Mouse (Mus musculus) midbrain, embryonic 16.5 days (tissue): ENCODE results near the gene Rps3a1. TPM values are rescaled to one million over a fixed set of nuclear protein-coding genes. Genes with fewer than 3 reads are reported as not detected.

Experiments used
- ATAC-seq: fragments of 200-750 bp; cut with Nextera tagmentation; 2 replicates; pipeline ENCODE4 v1.8.0; 2017; ENCODE audit warnings: moderate TSS enrichment
- H3K27ac ChIP-seq: fragments of 300-500 bp; sonication (generic); 2 replicates; pipeline ENCODE4 v1.5.1; 2014; ENCODE audit warnings: mild to moderate bottlenecking, low read length, mixed read lengths
- H3K27me3 ChIP-seq: fragments of 300-500 bp; sonication (generic); 2 replicates; pipeline ENCODE4 v1.6.1; 2014; ENCODE audit warnings: low read depth, low read length, mixed read lengths; ENCODE audit not compliant: control insufficient read depth, insufficient read depth
- H3K36me3 ChIP-seq: fragments of 300-500 bp; sonication (generic); 2 replicates; pipeline ENCODE4 v1.6.1; 2014; ENCODE audit warnings: mild to moderate bottlenecking, low read length, moderate library complexity, mixed read lengths; ENCODE audit not compliant: control insufficient read depth, insufficient read depth
- H3K4me1 ChIP-seq: fragments of 300-500 bp; sonication (generic); 2 replicates; pipeline ENCODE4 v1.6.1; 2014; ENCODE audit warnings: mild to moderate bottlenecking, low read length, mixed read lengths; ENCODE audit not compliant: control insufficient read depth, insufficient read depth
- H3K4me2 ChIP-seq: fragments of 300-500 bp; sonication (generic); 2 replicates; pipeline ENCODE4 v1.6.1; 2014; ENCODE audit warnings: mild to moderate bottlenecking, low read length, mixed read lengths
- H3K4me3 ChIP-seq: fragments of 300-500 bp; sonication (generic); 2 replicates; pipeline ENCODE4 v1.5.1; 2014; ENCODE audit warnings: low read depth, mild to moderate bottlenecking, low read length, moderate library complexity, mixed read lengths
- H3K9ac ChIP-seq: fragments of 300-500 bp; sonication (generic); 2 replicates; pipeline ENCODE4 v1.6.1; 2014; ENCODE audit warnings: low read depth, low read length, mixed read lengths
- H3K9me3 ChIP-seq: fragments of 300-500 bp; sonication (generic); replicated peaks from 2 replicates; pipeline ENCODE4 v1.6.1; 2014; ENCODE audit warnings: mild to moderate bottlenecking, low read length, mixed read lengths; ENCODE audit not compliant: control insufficient read depth, poor library complexity, severe bottlenecking
- WGBS: fragments of 180-500 bp; shearing (Covaris S2); extraction: QIAGEN DNeasy Blood & Tissue Kit; methylation state at CpG from one replicate; pipeline ENCODE4 v1.1.7; 2014; 5-methylcytosine and 5-hydroxymethylcytosine counted together
- polyA plus RNA-seq: library from polyadenylated mRNA; unstranded; fragments of >200 nt; fragmentation: Nextera tagmentation; extraction: Ambion mirVana; gene quantifications from 2 replicates; pipeline ENCODE4 v1.2.1, GENCODE M21; 2015

Gene Rps3a1
- polyA plus RNA-seq, 1 experiment from 2014 or later, result 494 TPM

DNA sequence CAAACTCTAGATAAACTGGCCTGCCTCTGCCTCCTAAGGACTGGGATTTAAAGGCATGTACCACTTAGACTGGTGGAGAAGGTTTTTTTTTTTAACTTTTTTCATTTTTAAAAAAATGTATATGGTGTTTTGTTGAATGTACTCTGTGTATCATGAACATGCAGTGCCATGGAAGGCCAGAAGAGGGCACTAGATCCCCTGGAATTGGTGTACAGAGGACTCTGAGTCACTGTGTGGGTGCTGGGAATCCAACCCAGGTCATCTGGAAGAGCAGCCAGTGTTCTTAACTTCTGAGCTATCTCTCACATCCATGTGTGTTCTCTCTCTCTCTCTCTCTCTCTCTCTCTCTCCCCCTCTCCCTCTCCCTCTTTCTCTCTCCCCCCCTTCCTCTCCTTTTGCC lies 20.3 kb downstream of the Rps3a1 start:
- H3K4me1 ChIP-seq, result 0 out of 2 replicates have a peak, but pooled peaks cover 2% of the 10 kb centered on the region
- no peak overlapping the region for H3K9ac ChIP-seq
- H3K27me3 ChIP-seq, result no peaks in the 10 kb centered on the region; the same call in 1 of the 2 replicates
- no peaks in the 10 kb centered on the region for H3K9me3 ChIP-seq
- no peak overlapping the region for H3K4me2 ChIP-seq
- no peak for ATAC-seq
- H3K27ac ChIP-seq, result no peak overlapping the region
- no peak overlapping the region for H3K4me3 ChIP-seq
- no peaks in the 10 kb centered on the region for H3K36me3 ChIP-seq

DNA sequence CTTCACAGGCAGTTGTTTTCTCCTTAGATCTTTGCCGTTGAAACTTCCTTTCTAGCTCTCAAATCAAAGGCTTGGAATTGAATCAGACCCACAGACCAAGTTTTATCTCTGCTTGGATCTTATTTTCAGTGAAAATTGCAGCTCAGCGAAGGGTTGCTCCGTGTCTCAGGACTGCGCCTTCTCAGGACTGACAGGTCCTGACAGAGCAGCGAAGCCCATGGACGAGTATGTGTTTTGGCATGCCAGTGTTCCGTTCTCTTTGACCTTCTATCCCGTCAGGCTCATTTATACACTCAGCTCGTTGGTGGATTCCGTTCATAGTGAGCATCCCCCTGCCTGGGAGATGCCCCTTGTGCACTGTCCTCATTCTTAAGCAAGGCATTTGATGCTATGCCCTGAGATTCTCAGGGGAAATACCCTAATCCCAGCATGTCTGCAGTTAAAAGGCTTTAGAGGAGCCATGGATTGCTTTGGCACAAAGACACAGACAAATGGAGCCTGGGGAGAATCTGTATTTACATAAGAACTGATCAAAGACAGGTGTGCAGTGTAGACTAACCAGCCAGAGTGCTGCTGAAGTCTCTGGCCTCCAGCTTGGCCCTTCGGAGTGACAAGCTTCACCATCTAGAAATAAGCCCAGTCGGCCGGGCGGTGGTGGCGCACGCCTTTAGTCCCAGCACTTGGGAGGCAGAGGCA lies 23.1 kb downstream of the Rps3a1 start:
- H3K4me3 ChIP-seq, result no peak overlapping the region
- no peak overlapping the region for H3K9ac ChIP-seq
- no peaks in the 10 kb centered on the region for H3K9me3 ChIP-seq
- H3K4me2 ChIP-seq, result no peak overlapping the region
- no peaks in the 10 kb centered on the region for H3K27me3 ChIP-seq
- 0 out of 2 replicates have a peak, but pooled peaks cover 2% of the 10 kb centered on the region for H3K36me3 ChIP-seq
- 56% methylated on average over 16 of the region's 16 CpGs for WGBS
- 0 out of 2 replicates have a peak, but pooled peaks cover 2% of the 10 kb centered on the region for H3K4me1 ChIP-seq
- no peak; the same call in 1 of the 2 replicates for ATAC-seq
- H3K27ac ChIP-seq, result no peak overlapping the region

DNA sequence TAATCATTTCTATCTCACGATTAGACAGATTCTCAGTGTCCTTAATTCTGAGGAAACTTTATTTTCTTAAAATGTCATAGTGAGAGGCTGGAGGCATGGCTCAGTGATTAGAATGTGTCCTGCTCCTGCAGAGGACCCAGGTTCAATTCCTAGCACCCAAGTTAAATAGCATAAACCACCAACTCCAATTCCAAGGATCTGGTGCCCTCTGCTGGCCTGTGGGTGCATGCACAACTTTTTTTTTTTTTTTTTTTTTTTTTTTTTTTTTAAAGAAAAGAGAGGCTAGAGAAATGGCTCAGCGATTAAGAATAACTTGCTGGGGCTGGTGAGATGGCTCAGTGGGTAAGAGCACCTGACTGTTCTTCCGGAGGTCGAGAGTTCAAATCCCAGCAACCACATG lies 25.6 kb downstream of the Rps3a1 start:
- Histone ChIP-seq H3K27me3 (no peaks in the 10 kb centered on the region), H3K4me3 (no peak overlapping the region), H3K9ac (no peak overlapping the region), H3K9me3 (no peaks in the 10 kb centered on the region), H3K27ac (no peak overlapping the region), H3K4me2 (no peak overlapping the region), H3K36me3 (0 out of 2 replicates have a peak, but pooled peaks cover 2% of the 10 kb centered on the region), H3K4me1 (0 out of 2 replicates have a peak, but pooled peaks cover 2% of the 10 kb centered on the region)
- WGBS, result 92% methylated on average over 4 of the region's 4 CpGs
- no peak for ATAC-seq

DNA sequence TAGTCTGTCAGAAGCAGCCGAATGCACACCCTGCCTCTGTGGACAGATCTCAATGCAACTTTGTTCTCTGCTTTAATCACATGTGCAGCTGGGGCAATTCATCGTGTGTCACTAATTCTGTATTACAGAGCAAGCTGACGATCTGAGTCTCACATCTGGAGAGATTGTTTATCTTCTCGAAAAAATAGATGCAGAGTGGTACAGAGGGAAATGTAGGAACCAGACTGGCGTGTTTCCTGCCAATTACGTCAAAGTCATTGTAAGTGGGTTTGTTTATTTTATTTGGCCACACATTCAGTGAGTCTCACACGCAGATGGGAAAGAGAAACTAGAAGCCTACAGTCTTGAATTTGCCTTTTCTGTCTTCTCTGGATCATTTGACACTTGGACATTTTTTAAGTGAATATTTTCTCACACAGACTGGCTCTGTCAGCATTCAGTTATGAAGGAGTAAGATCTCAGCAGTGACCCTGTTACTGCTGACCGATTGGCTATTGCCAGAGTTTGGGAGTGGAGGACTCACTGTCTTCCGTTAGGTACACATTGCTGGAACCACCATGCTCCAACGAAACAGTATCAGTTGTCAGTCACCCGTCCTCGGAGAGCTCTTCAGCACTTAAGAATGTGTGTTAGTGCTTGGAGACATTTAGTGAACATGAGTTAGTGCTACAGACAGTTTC lies 27.7 kb downstream of the Rps3a1 start:
- Histone ChIP-seq H3K27ac (no peak overlapping the region), H3K27me3 (no peaks in the 10 kb centered on the region), H3K9me3 (no peaks in the 10 kb centered on the region), H3K36me3 (0 out of 2 replicates have a peak, but pooled peaks cover 2% of the 10 kb centered on the region), H3K4me1 (0 out of 2 replicates have a peak, but pooled peaks cover 2% of the 10 kb centered on the region), H3K9ac (no peak overlapping the region), H3K4me3 (no peak overlapping the region), H3K4me2 (no peak overlapping the region)
- 77% methylated on average over 12 of the region's 12 CpGs for WGBS
- ATAC-seq, result no peak

DNA sequence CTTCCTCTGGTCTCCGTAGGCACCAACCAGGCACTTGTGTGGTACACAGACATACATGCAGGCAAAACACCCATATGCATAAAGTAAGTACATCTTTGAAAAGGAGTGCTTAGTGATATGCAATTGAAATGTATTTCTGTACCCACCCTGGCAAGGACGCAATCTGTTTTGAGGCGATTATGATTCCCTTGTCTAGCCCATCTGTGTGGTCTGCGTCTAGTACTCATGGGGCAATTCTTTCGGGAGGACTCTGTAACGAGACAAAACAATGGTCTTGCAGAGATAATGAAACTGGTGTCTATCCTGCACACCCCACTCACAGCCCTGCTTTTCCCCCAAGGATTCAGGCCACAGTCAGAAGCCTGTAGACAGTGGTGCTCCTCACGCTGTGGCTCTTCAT lies 29.7 kb downstream of the Rps3a1 start:
- no peak overlapping the region for H3K27ac ChIP-seq
- 67% methylated on average over 7 of the region's 7 CpGs for WGBS
- ATAC-seq, result no peak
- H3K9me3 ChIP-seq, result no peaks in the 10 kb centered on the region
- 0 out of 2 replicates have a peak, but pooled peaks cover 2% of the 10 kb centered on the region for H3K36me3 ChIP-seq
- H3K4me2 ChIP-seq, result no peak overlapping the region
- H3K4me1 ChIP-seq, result no peaks in the 10 kb centered on the region
- H3K4me3 ChIP-seq, result no peak overlapping the region
- no peak overlapping the region for H3K9ac ChIP-seq
- H3K27me3 ChIP-seq, result no peaks in the 10 kb centered on the region

DNA sequence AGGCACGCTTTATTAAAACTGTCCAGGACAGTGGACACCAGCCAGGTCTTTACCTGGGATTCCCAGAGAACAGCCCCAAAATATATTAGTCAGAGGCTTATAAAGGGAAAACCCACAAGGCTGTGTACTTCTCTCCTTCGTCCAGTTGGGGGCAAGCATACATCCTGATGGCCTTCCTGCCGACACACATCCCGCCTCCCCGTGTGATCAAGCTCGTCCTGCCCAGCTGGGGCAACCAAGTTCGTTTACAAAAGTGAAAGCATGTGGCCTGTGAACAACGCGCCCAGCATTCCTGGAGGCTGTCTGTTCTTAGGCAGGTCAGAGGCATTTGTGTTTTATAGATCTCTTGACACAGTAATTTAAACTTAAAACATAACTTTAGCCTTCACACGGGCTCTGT lies 32.4 kb downstream of the Rps3a1 start:
- Histone ChIP-seq H3K27ac (no peak overlapping the region), H3K4me3 (no peak overlapping the region), H3K4me2 (no peak overlapping the region), H3K9ac (no peak overlapping the region), H3K27me3 (no peaks in the 10 kb centered on the region), H3K4me1 (no peaks in the 10 kb centered on the region), H3K36me3 (no peaks in the 10 kb centered on the region), H3K9me3 (no peaks in the 10 kb centered on the region)
- ATAC-seq, result no peak
- WGBS, result 24% methylated on average over 10 of the region's 10 CpGs

DNA sequence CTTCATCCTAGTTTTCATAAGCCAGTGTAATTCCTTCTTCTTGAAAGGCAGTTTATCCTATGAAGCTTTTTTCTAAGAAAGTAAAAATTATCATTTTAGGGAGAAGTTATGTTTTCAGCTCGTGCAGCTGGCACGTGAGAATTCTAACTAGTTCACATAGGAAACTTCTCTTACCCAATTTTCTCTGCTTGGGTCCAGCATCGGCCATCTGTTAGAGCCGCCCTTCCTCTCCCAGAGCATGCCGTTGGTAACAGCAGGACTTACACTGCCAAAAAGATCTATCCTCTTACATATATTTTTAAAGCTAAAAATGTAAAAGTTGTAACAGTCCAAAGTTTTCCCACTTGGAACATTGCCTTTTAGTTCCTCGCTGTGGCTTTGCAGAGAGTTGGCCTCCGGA lies 33.4 kb downstream of the Rps3a1 start:
- no peak overlapping the region for H3K4me3 ChIP-seq
- H3K4me1 ChIP-seq, result no peaks in the 10 kb centered on the region
- no peak for ATAC-seq
- H3K4me2 ChIP-seq, result no peak overlapping the region
- H3K9ac ChIP-seq, result no peak overlapping the region
- H3K9me3 ChIP-seq, result no peaks in the 10 kb centered on the region
- H3K27me3 ChIP-seq, result no peaks in the 10 kb centered on the region
- no peak overlapping the region for H3K27ac ChIP-seq
- no peaks in the 10 kb centered on the region for H3K36me3 ChIP-seq
- 95% methylated on average over 7 of the region's 7 CpGs for WGBS

DNA sequence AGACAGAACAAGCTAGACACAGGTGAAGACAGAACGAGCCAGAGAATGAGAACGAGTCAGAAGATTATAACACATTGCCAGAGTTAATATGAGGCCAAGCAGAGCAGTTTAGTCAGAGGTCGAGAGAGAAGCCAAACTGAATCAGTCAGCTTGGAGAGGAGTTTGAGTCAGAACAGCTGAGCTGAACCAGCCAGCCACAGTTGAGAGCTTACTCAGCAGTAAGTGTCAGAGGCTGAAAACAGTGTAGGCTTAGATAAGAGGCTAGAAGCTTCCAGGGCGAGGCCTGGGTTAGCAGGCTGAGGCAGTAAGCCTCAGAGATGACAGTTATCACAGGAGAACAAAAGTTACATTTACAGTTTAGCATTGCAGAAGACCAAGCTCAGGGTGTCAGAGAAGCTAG lies 33.9 kb downstream of the Rps3a1 start:
- no peak for ATAC-seq
- Histone ChIP-seq H3K4me1 (no peaks in the 10 kb centered on the region), H3K4me3 (no peak overlapping the region), H3K4me2 (no peak overlapping the region), H3K9ac (no peak overlapping the region), H3K9me3 (no peaks in the 10 kb centered on the region), H3K27me3 (no peaks in the 10 kb centered on the region), H3K36me3 (no peaks in the 10 kb centered on the region), H3K27ac (no peak overlapping the region)
- WGBS, result 91% methylated on average over 4 of the region's 4 CpGs
